Mouse (Mus musculus): Measurements from ENCODE around the gene Cntn5. TPM values are rescaled to one million over a fixed set of nuclear protein-coding genes. Genes with fewer than 3 reads are reported as not detected.

Cntn5 gene
- polyA plus RNA-seq, 1 experiment from 2014 or later, result 8.1 TPM

DNA sequence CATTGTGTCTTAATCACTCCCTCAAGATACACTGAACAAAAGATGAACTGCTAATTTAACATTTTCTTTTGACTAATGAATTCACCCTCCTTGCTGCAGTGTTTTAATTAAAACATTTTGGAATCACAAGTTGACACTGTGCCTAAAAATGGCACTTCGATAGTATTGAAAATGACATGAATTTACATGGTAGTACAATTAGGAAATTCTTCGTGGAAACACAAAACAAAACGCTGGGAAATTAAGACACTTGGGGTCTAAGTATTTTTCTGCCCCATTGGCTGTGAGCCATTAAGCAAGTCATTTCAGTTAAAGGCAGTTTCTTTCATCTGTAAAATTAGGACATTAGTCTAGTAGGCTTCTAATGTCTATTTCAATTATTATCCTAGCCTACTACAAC is 1043.9 kb downstream of the Cntn5 start:
- Histone ChIP-seq H3K27ac (no peak overlapping the region), H3K9me3 (replicated peaks) (no peaks in the 10 kb centered on the region), H3K36me3 (ENCODE audit: poor library complexity, severe bottlenecking) (no peaks in the 10 kb centered on the region), H3K9ac (no peak overlapping the region), H3K4me2 (no peak overlapping the region), H3K4me1 (0 out of 2 replicates have a peak, but pooled peaks cover 2% of the 10 kb centered on the region), H3K4me3 (no peak overlapping the region), H3K27me3 (no peaks in the 10 kb centered on the region)
- 36% methylated on average over 3 of the region's 3 CpGs for WGBS
- ATAC-seq, result no peak

GRCm38 (mm10) chr9:9859323-9859722 is 1045.3 kb downstream of the Cntn5 start:
- Histone ChIP-seq H3K9ac (no peak overlapping the region), H3K4me2 (no peak overlapping the region), H3K4me1 (0 out of 2 replicates have a peak, but pooled peaks cover 7% of the 10 kb centered on the region), H3K36me3 (ENCODE audit: poor library complexity, severe bottlenecking) (no peaks in the 10 kb centered on the region), H3K27ac (no peak overlapping the region), H3K9me3 (replicated peaks) (no peaks in the 10 kb centered on the region), H3K27me3 (no peaks in the 10 kb centered on the region), H3K4me3 (no peak overlapping the region)
- 68% methylated on average over 1 of the region's 1 CpGs for WGBS
- ATAC-seq, result 0 out of 2 replicates have a peak, but pooled peaks have one; percentile 50

DNA sequence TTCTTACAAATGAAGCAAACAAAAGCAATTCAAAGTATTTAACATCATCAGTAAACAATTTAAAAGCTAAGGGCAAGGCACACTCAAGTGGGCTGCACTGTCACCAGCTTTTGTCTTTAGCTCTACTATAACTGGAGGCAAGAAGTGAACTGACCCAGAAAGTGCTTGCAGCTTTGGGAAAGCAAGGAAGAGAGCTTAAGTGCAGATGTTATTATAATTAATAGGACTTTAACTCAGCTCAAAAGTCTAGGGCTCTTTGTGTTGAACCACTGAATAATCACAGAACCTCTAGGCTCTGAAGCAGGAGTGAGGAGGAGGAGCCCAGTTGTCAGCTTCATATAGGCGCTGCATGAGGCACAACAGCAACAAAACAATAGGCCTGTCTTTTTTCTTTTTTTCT is 1049.8 kb downstream of the Cntn5 start:
- no peak overlapping the region for H3K9ac ChIP-seq
- H3K4me3 ChIP-seq, result no peak overlapping the region
- no peak overlapping the region for H3K4me2 ChIP-seq
- no peaks in the 10 kb centered on the region for H3K27me3 ChIP-seq
- no peak overlapping the region for H3K27ac ChIP-seq
- H3K4me1 ChIP-seq, result 0 out of 2 replicates have a peak, but pooled peaks cover 4% of the 10 kb centered on the region
- WGBS, result 46% methylated on average over 1 of the region's 1 CpGs
- ATAC-seq, result no peak
- no peaks in the 10 kb centered on the region for H3K9me3 ChIP-seq (replicated peaks)
- no peaks in the 10 kb centered on the region for H3K36me3 ChIP-seq (ENCODE audit: poor library complexity, severe bottlenecking)

GRCm38 (mm10) chr9:9830231-9830630 is 1074.3 kb downstream of the Cntn5 start:
- no peaks in the 10 kb centered on the region for H3K36me3 ChIP-seq (ENCODE audit: poor library complexity, severe bottlenecking)
- no peak overlapping the region for H3K4me3 ChIP-seq
- H3K27ac ChIP-seq, result no peak overlapping the region
- no peaks in the 10 kb centered on the region for H3K4me1 ChIP-seq
- no peak for ATAC-seq
- no peak overlapping the region for H3K4me2 ChIP-seq
- WGBS, result 88% methylated on average over 2 of the region's 2 CpGs
- H3K27me3 ChIP-seq, result no peaks in the 10 kb centered on the region
- no peak overlapping the region for H3K9ac ChIP-seq
- no peaks in the 10 kb centered on the region for H3K9me3 ChIP-seq (replicated peaks)

DNA sequence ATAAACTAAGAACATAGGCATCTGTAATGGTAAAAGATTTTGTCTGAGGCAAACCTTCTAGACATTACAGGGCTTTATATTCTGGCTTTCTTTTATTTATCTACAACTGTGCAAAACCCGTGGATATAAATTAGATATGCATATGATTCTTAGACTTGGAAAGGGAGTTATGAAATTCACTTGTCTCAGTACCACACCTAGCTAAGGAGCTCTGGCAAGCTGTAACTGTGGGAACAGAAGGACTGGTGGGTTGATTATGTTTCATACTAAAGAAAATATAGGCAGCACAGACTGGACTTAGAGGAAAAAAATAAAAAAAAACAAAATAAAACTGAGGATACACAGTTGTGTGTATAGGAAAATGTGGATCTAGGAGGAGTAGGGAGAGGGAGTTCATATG is 1084.6 kb downstream of the Cntn5 start:
- H3K9ac ChIP-seq, result no peak overlapping the region
- no peaks in the 10 kb centered on the region for H3K4me1 ChIP-seq
- H3K4me3 ChIP-seq, result no peak overlapping the region
- no peaks in the 10 kb centered on the region for H3K36me3 ChIP-seq (ENCODE audit: poor library complexity, severe bottlenecking)
- H3K4me2 ChIP-seq, result no peak overlapping the region
- no peak for ATAC-seq
- H3K9me3 ChIP-seq (replicated peaks), result no peaks in the 10 kb centered on the region
- WGBS, result 88% methylated on average over 1 of the region's 1 CpGs
- H3K27me3 ChIP-seq, result no peaks in the 10 kb centered on the region
- H3K27ac ChIP-seq, result no peak overlapping the region

GRCm38 (mm10) chr9:9817477-9817876 is 1087.1 kb downstream of the Cntn5 start:
- no peaks in the 10 kb centered on the region for H3K27me3 ChIP-seq
- ATAC-seq, result no peak
- H3K4me3 ChIP-seq, result no peak overlapping the region
- no peak overlapping the region for H3K9ac ChIP-seq
- H3K9me3 ChIP-seq (replicated peaks), result no peaks in the 10 kb centered on the region
- H3K36me3 ChIP-seq (ENCODE audit: poor library complexity, severe bottlenecking), result no peaks in the 10 kb centered on the region
- WGBS, result 61% methylated on average over 2 of the region's 2 CpGs
- H3K4me1 ChIP-seq, result no peaks in the 10 kb centered on the region
- H3K27ac ChIP-seq, result no peak overlapping the region
- no peak overlapping the region for H3K4me2 ChIP-seq

- H3K27ac ChIP-seq, result no peak overlapping the region
- no peak overlapping the region for H3K9ac ChIP-seq
- no peaks in the 10 kb centered on the region for H3K27me3 ChIP-seq
- no peaks in the 10 kb centered on the region for H3K9me3 ChIP-seq (replicated peaks)
- no peaks in the 10 kb centered on the region for H3K36me3 ChIP-seq (ENCODE audit: poor library complexity, severe bottlenecking)
- no peak for ATAC-seq
- H3K4me3 ChIP-seq, result no peak overlapping the region
- H3K4me2 ChIP-seq, result no peak overlapping the region
- 88% methylated on average over 2 of the region's 2 CpGs for WGBS
- H3K4me1 ChIP-seq, result no peaks in the 10 kb centered on the region
Measured at GRCm38 (mm10) chr9:9799546-9799945, 1105.0 kb downstream of the Cntn5 start.

DNA sequence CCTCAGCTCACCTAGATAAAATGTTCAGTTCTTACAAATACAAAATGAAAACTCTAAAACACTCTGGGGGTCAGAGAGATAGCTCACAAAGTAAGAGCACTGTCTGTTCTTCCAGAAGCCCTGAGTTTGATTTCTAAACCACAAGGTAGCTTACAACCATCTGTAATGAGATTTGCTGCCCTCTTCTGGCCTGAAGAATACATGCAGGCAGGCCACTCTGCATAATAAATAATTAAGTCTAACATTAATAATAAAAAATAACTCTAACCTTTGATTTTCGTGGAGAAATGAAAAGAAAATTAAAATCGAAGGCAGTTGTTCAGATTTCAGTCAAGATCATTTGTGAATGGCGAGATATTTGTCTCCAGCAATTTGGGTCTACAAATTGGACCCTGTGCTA is 1120.9 kb downstream of the Cntn5 start:
- H3K4me3 ChIP-seq, result no peak overlapping the region
- no peaks in the 10 kb centered on the region for H3K9me3 ChIP-seq (replicated peaks)
- H3K9ac ChIP-seq, result no peak overlapping the region
- H3K27ac ChIP-seq, result no peak overlapping the region
- no peaks in the 10 kb centered on the region for H3K36me3 ChIP-seq (ENCODE audit: poor library complexity, severe bottlenecking)
- H3K27me3 ChIP-seq, result no peaks in the 10 kb centered on the region
- H3K4me1 ChIP-seq, result no peaks in the 10 kb centered on the region
- H3K4me2 ChIP-seq, result no peak overlapping the region
- no peak for ATAC-seq
- 68% methylated on average over 3 of the region's 3 CpGs for WGBS

DNA sequence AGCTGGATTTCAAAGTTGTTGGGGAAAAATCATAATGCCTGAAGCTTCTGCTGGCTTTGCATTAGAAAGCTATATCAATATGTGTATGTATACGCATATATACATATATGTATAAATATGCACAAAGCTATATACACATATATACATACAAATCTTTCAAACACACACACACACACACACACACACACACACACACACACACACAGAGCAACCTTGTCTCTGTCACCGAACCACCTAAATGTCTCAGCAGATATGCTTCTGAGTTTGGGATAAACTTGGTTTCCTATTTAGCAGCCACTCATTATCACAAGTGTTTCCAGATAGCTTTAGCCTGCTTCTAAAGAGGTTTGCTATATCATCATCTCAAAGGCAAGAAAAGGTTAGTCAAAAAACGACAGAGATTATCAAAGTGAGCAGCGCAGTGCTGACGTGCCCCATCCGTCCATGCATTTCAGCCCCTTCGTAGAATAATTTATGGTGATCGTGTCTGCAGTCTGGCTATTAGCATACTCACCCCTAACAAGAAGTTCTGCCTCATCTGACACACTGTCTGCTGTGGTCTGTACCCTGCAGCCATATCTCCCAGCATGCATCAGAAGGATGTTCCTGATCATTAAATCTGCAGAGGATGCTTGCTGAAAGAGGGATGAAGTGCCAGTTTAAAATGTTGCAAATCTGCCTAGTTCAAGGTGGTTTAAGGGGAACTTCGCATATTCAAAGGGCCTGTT is 1123.3 kb downstream of the Cntn5 start:
- H3K9ac ChIP-seq, result no peak overlapping the region
- H3K36me3 ChIP-seq (ENCODE audit: poor library complexity, severe bottlenecking), result no peaks in the 10 kb centered on the region
- H3K4me3 ChIP-seq, result no peak overlapping the region
- H3K4me2 ChIP-seq, result no peak overlapping the region
- no peaks in the 10 kb centered on the region for H3K9me3 ChIP-seq (replicated peaks)
- no peak overlapping the region for H3K27ac ChIP-seq
- H3K27me3 ChIP-seq, result no peaks in the 10 kb centered on the region
- H3K4me1 ChIP-seq, result no peaks in the 10 kb centered on the region
- WGBS, result 80% methylated on average over 9 of the region's 9 CpGs
- ATAC-seq, result peak; percentile 21; the same call in 1 of the 2 replicates

DNA sequence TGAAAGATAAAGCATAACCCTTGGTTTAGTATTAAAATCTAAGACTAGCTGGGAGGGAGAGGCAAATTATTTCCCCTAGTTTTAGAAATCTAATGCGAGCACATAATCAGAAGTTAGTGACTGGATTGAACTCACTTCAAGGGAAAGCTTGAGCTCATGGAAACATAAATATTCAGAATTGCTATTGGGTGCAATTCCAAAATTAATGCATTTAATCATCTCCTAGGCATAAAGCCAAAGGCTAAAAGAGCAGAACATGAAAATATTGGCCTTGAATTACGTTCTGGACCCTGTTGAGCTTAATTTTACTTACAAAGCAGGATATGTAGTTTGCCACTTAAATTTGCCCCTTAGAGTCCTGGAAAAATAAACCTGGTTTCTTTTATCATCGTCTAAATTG is 1124.9 kb downstream of the Cntn5 start:
- Histone ChIP-seq H3K36me3 (ENCODE audit: poor library complexity, severe bottlenecking) (no peaks in the 10 kb centered on the region), H3K27me3 (no peaks in the 10 kb centered on the region), H3K4me2 (no peak overlapping the region), H3K4me3 (no peak overlapping the region), H3K4me1 (no peaks in the 10 kb centered on the region), H3K9me3 (replicated peaks) (no peaks in the 10 kb centered on the region), H3K9ac (no peak overlapping the region), H3K27ac (no peak overlapping the region)
- 79% methylated on average over 3 of the region's 3 CpGs for WGBS
- no peak for ATAC-seq

- Histone ChIP-seq H3K36me3 (ENCODE audit: poor library complexity, severe bottlenecking) (no peaks in the 10 kb centered on the region), H3K9me3 (replicated peaks) (no peaks in the 10 kb centered on the region), H3K27ac (no peak overlapping the region), H3K9ac (no peak overlapping the region), H3K4me2 (no peak overlapping the region), H3K4me1 (no peaks in the 10 kb centered on the region), H3K4me3 (no peak overlapping the region), H3K27me3 (no peaks in the 10 kb centered on the region)
- no peak for ATAC-seq
- 75% methylated on average over 2 of the region's 2 CpGs for WGBS
Measured at GRCm38 (mm10) chr9:9770777-9771176, 1133.8 kb downstream of the Cntn5 start.

DNA sequence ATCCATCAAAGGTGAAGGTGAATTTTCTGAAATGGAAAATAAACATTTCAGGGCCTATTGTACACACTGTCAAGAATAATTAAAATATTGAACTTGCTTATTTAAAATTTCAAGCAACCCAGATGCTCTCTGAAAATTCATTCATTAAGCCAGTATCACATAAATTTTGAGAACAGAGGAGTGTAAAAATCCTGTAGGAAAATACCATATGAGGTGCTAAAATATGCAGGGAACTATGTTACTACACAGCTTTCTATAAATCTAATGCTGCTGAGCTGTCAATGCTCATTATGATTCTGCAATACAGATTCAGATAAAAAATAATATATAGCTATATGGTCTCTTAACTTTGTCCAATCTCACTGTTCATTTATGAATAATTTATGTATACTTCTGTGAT is 1134.9 kb downstream of the Cntn5 start:
- Histone ChIP-seq H3K4me3 (no peak overlapping the region), H3K9me3 (replicated peaks) (no peaks in the 10 kb centered on the region), H3K4me1 (no peaks in the 10 kb centered on the region), H3K4me2 (no peak overlapping the region), H3K27ac (no peak overlapping the region), H3K36me3 (ENCODE audit: poor library complexity, severe bottlenecking) (no peaks in the 10 kb centered on the region), H3K9ac (no peak overlapping the region), H3K27me3 (no peaks in the 10 kb centered on the region)
- ATAC-seq, result peak; percentile 77; the same call in 1 of the 2 replicates

DNA sequence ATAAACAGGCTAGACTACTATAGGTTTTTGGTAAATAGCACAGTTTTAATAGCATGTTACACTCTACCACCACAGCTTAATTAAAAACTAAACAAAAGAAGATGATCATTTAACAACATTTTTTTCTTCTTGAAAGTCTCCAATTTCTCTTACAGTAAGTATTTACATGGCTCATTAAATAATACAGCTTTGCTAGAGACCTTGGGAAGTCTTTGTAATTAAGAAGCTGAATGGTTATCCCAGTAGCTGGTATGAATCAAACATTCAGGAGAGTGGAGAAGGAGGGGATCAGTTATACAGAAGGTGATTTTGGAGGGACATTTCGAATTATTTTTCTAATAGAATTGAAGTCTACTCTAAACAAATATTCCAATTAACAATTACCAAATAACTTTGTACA is 1186.4 kb downstream of the Cntn5 start:
- no peak overlapping the region for H3K9ac ChIP-seq
- H3K9me3 ChIP-seq (replicated peaks), result no peaks in the 10 kb centered on the region
- no peaks in the 10 kb centered on the region for H3K27me3 ChIP-seq
- no peak overlapping the region for H3K4me3 ChIP-seq
- H3K4me1 ChIP-seq, result no peaks in the 10 kb centered on the region
- H3K36me3 ChIP-seq (ENCODE audit: poor library complexity, severe bottlenecking), result no peaks in the 10 kb centered on the region
- no peak overlapping the region for H3K4me2 ChIP-seq
- 96% methylated on average over 1 of the region's 1 CpGs for WGBS
- no peak overlapping the region for H3K27ac ChIP-seq
- ATAC-seq, result no peak

Data from forebrain, embryonic 13.5 days (tissue).